Mouse (Mus musculus): ENCODE results near the gene Slc39a3. TPM values are rescaled to one million over a fixed set of nuclear protein-coding genes. Genes with fewer than 3 reads are reported as not detected.

Slc39a3 gene
- polyA plus RNA-seq (2012; rRNA removed; ENCODE audit: low replicate concordance): 26.2 and 32.8 TPM in 2 replicates

GRCm38 (mm10) chr10:81036988-81037580 is at the start of gene Slc39a3:
Gene Slc39a3 (minus strand): TSS chr10:81037426.

GRCm38 (mm10) chr10:81069836-81070235 is 32.6 kb upstream of the Slc39a3 start, which contains the start of gene Thop1:
Gene Thop1 (plus strand): TSS chr10:81070035.

GRCm38 (mm10) chr10:81059603-81060543 is 22.6 kb upstream of the Slc39a3 start, which contains the start of gene Sgta:
Gene Sgta (minus strand): TSS chr10:81060181.

GRCm38 (mm10) chr10:81025639-81026275 is 11.5 kb downstream of the Slc39a3 start, which contains the start of gene Diras1:
Gene Diras1 (minus strand): TSS chr10:81025662.

GRCm38 (mm10) chr10:81014393-81015384 is 22.5 kb downstream of the Slc39a3 start, which contains the start of gene Gng7:
Gene Gng7 (minus strand): TSS chr10:81014945.

Other genes starting within 250 kb of the Slc39a3 start
- gene Sf3a2, start 239.2 kb downstream of the Slc39a3 start, polyA plus RNA-seq (2012; rRNA removed; ENCODE audit: low replicate concordance): 50.6 and 68.2 TPM in 2 replicates
- 44.6 and 62.2 TPM in 2 replicates for gene Plekhj1, start 238.8 kb downstream of the Slc39a3 start, polyA plus RNA-seq (2012; rRNA removed; ENCODE audit: low replicate concordance)
- 0.54 and 2.5 TPM in 2 replicates for gene Amh, start 232.2 kb downstream of the Slc39a3 start, polyA plus RNA-seq (2012; rRNA removed; ENCODE audit: low replicate concordance)
- gene Jsrp1, start 223.9 kb downstream of the Slc39a3 start, polyA plus RNA-seq (2012; rRNA removed; ENCODE audit: low replicate concordance): not detected in 2 replicates
- 955 and 1,664 TPM in 2 replicates for gene Oaz1, start 210.8 kb downstream of the Slc39a3 start, polyA plus RNA-seq (2012; rRNA removed; ENCODE audit: low replicate concordance)
- 0.02 and 0.07 TPM in 2 replicates for gene Lingo3, start 193.4 kb downstream of the Slc39a3 start, polyA plus RNA-seq (2012; rRNA removed; ENCODE audit: low replicate concordance)
- 89.4 and 104 TPM in 2 replicates for gene Lsm7, start 182.2 kb downstream of the Slc39a3 start, polyA plus RNA-seq (2012; rRNA removed; ENCODE audit: low replicate concordance)
- gene Sppl2b, start 182.2 kb downstream of the Slc39a3 start, polyA plus RNA-seq (2012; rRNA removed; ENCODE audit: low replicate concordance): 80.9 and 86.1 TPM in 2 replicates
- gene Tmprss9, start 165.6 kb downstream of the Slc39a3 start, polyA plus RNA-seq (2012; rRNA removed; ENCODE audit: low replicate concordance): 0.78 and 3.7 TPM in 2 replicates
- 217 and 283 TPM in 2 replicates for gene Timm13, start 136.5 kb downstream of the Slc39a3 start, polyA plus RNA-seq (2012; rRNA removed; ENCODE audit: low replicate concordance)
- 30.0 and 34.9 TPM in 2 replicates for gene Lmnb2, start 119.2 kb downstream of the Slc39a3 start, polyA plus RNA-seq (2012; rRNA removed; ENCODE audit: low replicate concordance)
- gene Gadd45b, start 107.4 kb downstream of the Slc39a3 start, polyA plus RNA-seq (2012; rRNA removed; ENCODE audit: low replicate concordance): 14.8 and 34.1 TPM in 2 replicates
- gene Gng7, start 22.5 kb downstream of the Slc39a3 start, polyA plus RNA-seq (2012; rRNA removed; ENCODE audit: low replicate concordance): 0.56 and 1.3 TPM in 2 replicates
- gene Diras1, start 11.8 kb downstream of the Slc39a3 start, polyA plus RNA-seq (2012; rRNA removed; ENCODE audit: low replicate concordance): 0.29 and 0.68 TPM in 2 replicates
- gene Sgta, start 22.8 kb upstream of the Slc39a3 start, polyA plus RNA-seq (2012; rRNA removed; ENCODE audit: low replicate concordance): 180 and 258 TPM in 2 replicates
- 29.1 and 33.7 TPM in 2 replicates for gene Thop1, start 32.6 kb upstream of the Slc39a3 start, polyA plus RNA-seq (2012; rRNA removed; ENCODE audit: low replicate concordance)
- 262 and 513 TPM in 2 replicates for gene Creb3l3, start 61.4 kb upstream of the Slc39a3 start, polyA plus RNA-seq (2012; rRNA removed; ENCODE audit: low replicate concordance)
- gene Map2k2, start 68.5 kb upstream of the Slc39a3 start, polyA plus RNA-seq (2012; rRNA removed; ENCODE audit: low replicate concordance): 600 and 1,069 TPM in 2 replicates
- 88.4 and 143 TPM in 2 replicates for gene Zbtb7a, start 97.8 kb upstream of the Slc39a3 start, polyA plus RNA-seq (2012; rRNA removed; ENCODE audit: low replicate concordance)
- gene Pias4, start 130.5 kb upstream of the Slc39a3 start, polyA plus RNA-seq (2012; rRNA removed; ENCODE audit: low replicate concordance): 37.3 and 44.2 TPM in 2 replicates
- 846 and 1,140 TPM in 2 replicates for gene Eef2, start 139.2 kb upstream of the Slc39a3 start, polyA plus RNA-seq (2012; rRNA removed; ENCODE audit: low replicate concordance)
- gene Dapk3, start 145.6 kb upstream of the Slc39a3 start, polyA plus RNA-seq (2012; rRNA removed; ENCODE audit: low replicate concordance): 72.2 and 244 TPM in 2 replicates
- not detected in 2 replicates for gene 4930442H23Rik, start 146.4 kb upstream of the Slc39a3 start, polyA plus RNA-seq (2012; rRNA removed; ENCODE audit: low replicate concordance)
- gene Nmrk2, start 164.6 kb upstream of the Slc39a3 start, polyA plus RNA-seq (2012; rRNA removed; ENCODE audit: low replicate concordance): not detected in 2 replicates
- 0.55 and 0.60 TPM in 2 replicates for gene Atcay, start 193.4 kb upstream of the Slc39a3 start, polyA plus RNA-seq (2012; rRNA removed; ENCODE audit: low replicate concordance)
- 9.4 and 11.0 TPM in 2 replicates for gene Zfr2, start 195.7 kb upstream of the Slc39a3 start, polyA plus RNA-seq (2012; rRNA removed; ENCODE audit: low replicate concordance)
- 6.3 and 7.7 TPM in 2 replicates for gene Matk, start 215.5 kb upstream of the Slc39a3 start, polyA plus RNA-seq (2012; rRNA removed; ENCODE audit: low replicate concordance)
- gene Mrpl54, start 229.5 kb upstream of the Slc39a3 start, polyA plus RNA-seq (2012; rRNA removed; ENCODE audit: low replicate concordance): 168 and 195 TPM in 2 replicates
- 133 and 217 TPM in 2 replicates for gene Apba3, start 229.5 kb upstream of the Slc39a3 start, polyA plus RNA-seq (2012; rRNA removed; ENCODE audit: low replicate concordance)